Mouse (Mus musculus) myocyte (in vitro differentiated cells): ENCODE results near the gene Ccdc124.

Experiments used
- MAX ChIP-seq: IDR thresholded peaks from one replicate; pipeline ENCODE4 v1.6.1; 2011; ENCODE audit warnings: low read depth, mild to moderate bottlenecking, control low read depth
- MYOG ChIP-seq, 3 experiments: IDR thresholded peaks; one replicate each; pipeline ENCODE4 v1.6.1; 2011; ENCODE audit warnings: control low read depth in 2 of 3, low read depth in 2 of 3, mild to moderate bottlenecking in 2 of 3; ENCODE audit not compliant: insufficient read length in 2 of 3, control insufficient read depth in 1 of 3, insufficient read depth in 1 of 3
- POLR2A ChIP-seq: IDR thresholded peaks from one replicate; pipeline ENCODE4 v1.6.1; 2011; ENCODE audit warnings: low read depth, mild to moderate bottlenecking, control low read depth, moderate library complexity; ENCODE audit not compliant: insufficient read length
- TCF12 ChIP-seq: IDR thresholded peaks from one replicate; pipeline ENCODE4 v1.6.1; 2011; ENCODE audit warnings: mild to moderate bottlenecking, control low read depth; ENCODE audit not compliant: poor library complexity, insufficient read depth, severe bottlenecking
- USF1 ChIP-seq: IDR thresholded peaks from one replicate; pipeline ENCODE4 v1.6.1; 2011; ENCODE audit warnings: low read depth, mild to moderate bottlenecking, control low read depth, moderate library complexity

- no peak for TF ChIP-seq POLR2A
- TF ChIP-seq MAX, result no peak
- no peak for TF ChIP-seq MYOG (IDR thresholded peaks at IDR 0.05; ENCODE audit: control insufficient read depth in 1 of 3, insufficient read depth in 1 of 3, insufficient read length in 2 of 3, low read depth in 2 of 3)
- TF ChIP-seq USF1, result no peak
- TF ChIP-seq TCF12, result no peak
These were observed 21.2 kb upstream of the Ccdc124 start for GRCm38 (mm10) chr8:70894771-70895545.
